Comparison of ENCODE assay signal across 22 mouse cellular contexts in genomic region chr5:34398326-34398725, GRCm38 (mm10). TPM values are rescaled to one million over a fixed set of nuclear protein-coding genes. Genes with fewer than 3 reads are reported as not detected.
DNase-seq lines count a peak whose midpoint lies in the region; ATAC-seq and TF ChIP-seq lines count a peak whose summit lies in the region.
"Had no signal": no experiment of that assay in that cellular context is flagged by ENCODE, and none has a peak within 500 bp of the region (broad histone marks: within the 10 kb centered on the region; RNA-seq: fewer than 3 reads in every experiment).

No protein-coding gene starts in this region.

- no peaks in the 10 kb centered on the region for H3K36me3 ChIP-seq in heart, embryonic 10.5 days
- no peaks in the 10 kb centered on the region for H3K36me3 ChIP-seq in liver, embryonic 11.5 days (ENCODE audit: control insufficient read depth, insufficient read depth, low read length)
- no peaks in the 10 kb centered on the region for H3K36me3 ChIP-seq in liver, postnatal 0 days (replicated peaks; ENCODE audit: insufficient read depth, low read length)
- H3K36me3 ChIP-seq: embryonic facial prominence, embryonic 13.5 days; forebrain, embryonic 12.5 days; limb, embryonic 13.5 days; midbrain, embryonic 12.5 days; neural tube, embryonic 13.5 days had no signal

- H3K4me1 ChIP-seq in heart, embryonic 10.5 days, result peaks cover 16% of the 10 kb centered on the region
- H3K4me1 ChIP-seq in liver, embryonic 11.5 days (replicated peaks; ENCODE audit: control insufficient read depth, insufficient read depth, low read length), result peaks cover 13% of the 10 kb centered on the region
- peaks cover 4% of the 10 kb centered on the region for H3K4me1 ChIP-seq in liver, postnatal 0 days (ENCODE audit: insufficient read depth)
- peaks cover 18% of the 10 kb centered on the region for H3K4me1 ChIP-seq in cerebellum, adult 2 months (ENCODE audit: control insufficient read depth, insufficient read depth, low read length)
- H3K4me1 ChIP-seq: forebrain, embryonic 12.5 days had no signal

- no peaks in the 10 kb centered on the region for H3K9me3 ChIP-seq in heart, embryonic 10.5 days
- no peaks in the 10 kb centered on the region for H3K9me3 ChIP-seq in liver, embryonic 11.5 days (ENCODE audit: control insufficient read depth, low read length)
- no peaks in the 10 kb centered on the region for H3K9me3 ChIP-seq in liver, postnatal 0 days (ENCODE audit: low read length)
- H3K9me3 ChIP-seq: embryonic facial prominence, embryonic 13.5 days; forebrain, embryonic 12.5 days; limb, embryonic 13.5 days; midbrain, embryonic 12.5 days; neural tube, embryonic 13.5 days had no signal

- no peak for ATAC-seq in liver, embryonic 11.5 days (replicated peaks; ENCODE audit: low FRiP score)
- no peak for ATAC-seq in liver, postnatal 0 days
- ATAC-seq: intestine, postnatal 0 days; lung, postnatal 0 days had no signal

- TF ChIP-seq POLR2A in cerebellum, adult 2 months (IDR thresholded peaks at IDR 0.05; ENCODE audit: borderline replicate concordance, insufficient read depth, low read length), result no peak

- no peak overlapping the region for H3K4me3 ChIP-seq in heart, embryonic 10.5 days
- no peak overlapping the region for H3K4me3 ChIP-seq in liver, embryonic 11.5 days (ENCODE audit: low read depth, low read length)
- H3K4me3 ChIP-seq in liver, postnatal 0 days (ENCODE audit: low read depth, low read length), result no peak overlapping the region
- H3K4me3 ChIP-seq in cerebellum, adult 2 months (replicated peaks; ENCODE audit: insufficient read depth, low read depth, low read length), result no peak overlapping the region
- H3K4me3 ChIP-seq: embryonic facial prominence, embryonic 13.5 days; erythroblast, embryonic 14.5 days; forebrain, embryonic 12.5 days; limb, embryonic 13.5 days; midbrain, embryonic 12.5 days; myocyte; neural tube, embryonic 13.5 days had no signal

- H3K27me3 ChIP-seq in heart, embryonic 10.5 days (ENCODE audit: insufficient read depth, poor library complexity, severe bottlenecking), result no peaks in the 10 kb centered on the region
- no peaks in the 10 kb centered on the region for H3K27me3 ChIP-seq in liver, embryonic 11.5 days (replicated peaks; ENCODE audit: control insufficient read depth, insufficient read depth, low read length)
- H3K27me3 ChIP-seq in liver, postnatal 0 days (ENCODE audit: insufficient read depth, low read length), result no peaks in the 10 kb centered on the region
- H3K27me3 ChIP-seq in cerebellum, adult 2 months (ENCODE audit: control insufficient read depth, insufficient read depth, low read length), result no peaks in the 10 kb centered on the region
- H3K27me3 ChIP-seq: embryonic facial prominence, embryonic 13.5 days; forebrain, embryonic 12.5 days; limb, embryonic 13.5 days; midbrain, embryonic 12.5 days; neural tube, embryonic 13.5 days had no signal

- H3K4me2 ChIP-seq in liver, embryonic 11.5 days, result no peak overlapping the region
- H3K4me2 ChIP-seq in liver, postnatal 0 days (ENCODE audit: low read depth, low read length), result no peak overlapping the region
- H3K4me2 ChIP-seq: embryonic facial prominence, embryonic 13.5 days; forebrain, embryonic 12.5 days; limb, embryonic 13.5 days; midbrain, embryonic 12.5 days; neural tube, embryonic 13.5 days had no signal

- H3K9ac ChIP-seq in liver, embryonic 11.5 days (ENCODE audit: low read depth, low read length), result 0 out of 2 replicates have a peak overlapping the region, but pooled peaks have one; percentile 20
- H3K9ac ChIP-seq in liver, postnatal 0 days (replicated peaks), result no peak overlapping the region
- H3K9ac ChIP-seq: embryonic facial prominence, embryonic 13.5 days; forebrain, embryonic 12.5 days; limb, embryonic 13.5 days; midbrain, embryonic 12.5 days; neural tube, embryonic 13.5 days had no signal

- no peak for TF ChIP-seq EP300 in liver, postnatal 0 days (IDR thresholded peaks at IDR 0.05; ENCODE audit: low read depth)

- 71% methylated on average over 1 of the region's 1 CpGs for WGBS in heart, embryonic 10.5 days
- WGBS in liver, embryonic 11.5 days, result 71% methylated on average over 1 of the region's 1 CpGs
- WGBS in liver, postnatal 0 days (ENCODE audit: insufficient replicate concordance), result 62% methylated on average over 1 of the region's 1 CpGs
- 20% methylated on average over 1 of the region's 1 CpGs for WGBS in cerebellum, adult 2 months

- TF ChIP-seq CTCF in liver, postnatal 0 days (IDR thresholded peaks at IDR 0.05; ENCODE audit: low read depth), result no peak
- no peak for TF ChIP-seq CTCF in cerebellum, adult 2 months (IDR thresholded peaks at IDR 0.05; ENCODE audit: borderline replicate concordance, insufficient read depth, low read depth, low read length)

- no peak overlapping the region for H3K27ac ChIP-seq in heart, embryonic 10.5 days
- no peak overlapping the region for H3K27ac ChIP-seq in liver, embryonic 11.5 days (ENCODE audit: low read depth, low read length)
- no peak overlapping the region for H3K27ac ChIP-seq in liver, postnatal 0 days (ENCODE audit: low read depth)
- no peak overlapping the region for H3K27ac ChIP-seq in cerebellum, adult 2 months (ENCODE audit: insufficient read depth, low read length)
- H3K27ac ChIP-seq: embryonic facial prominence, embryonic 13.5 days; limb, embryonic 13.5 days; macrophage; midbrain, embryonic 12.5 days; neural tube, embryonic 13.5 days had no signal

- peak; percentile 42 to 44 for DNase-seq in heart, adult 18-20 months
- DNase-seq in heart, embryonic 10.5 days (ENCODE audit: low spot score), result no peak
- DNase-seq in liver, embryonic 11.5 days (ENCODE audit: low spot score), result no peak
- DNase-seq in liver, postnatal 0 days, result no peak
- peak; percentile 44 to 75 for DNase-seq in cerebellum, adult 2 months
- peak; percentile 22 to 45 for DNase-seq in cerebellum, postnatal 36 days
- no peak for DNase-seq in c-Kit-positive CD71-positive TER-119-positive erythroid progenitor cells, embryonic 14.5 days (ENCODE audit: low spot score)
- DNase-seq: adrenal gland, adult 8-10 months; kidney, postnatal 4 days; retina, postnatal 1 day; right cerebral cortex, postnatal 25 days; spleen, adult 18-20 months had no signal

RNA-seq across cellular contexts. Expression of gene Fam193a, which starts 28.6 kb away (rescaled TPM):
- total RNA-seq in heart, adult 18-20 months (2021), result 10 to 100 TPM; 21.2 to 29.8 TPM
- 7.6 and 11.4 TPM in 2 replicates for polyA plus RNA-seq in heart, embryonic 10.5 days (2016; fragmentation: Nextera tagmentation; extraction: Ambion mirVana)
- 8.8 and 8.9 TPM in 2 replicates for polyA plus RNA-seq in liver, embryonic 11.5 days (2014; fragmentation: Nextera tagmentation; extraction: Ambion mirVana)
- 2.2 and 2.7 TPM in 2 replicates for polyA plus RNA-seq in liver, postnatal 0 days (2015; fragmentation: Nextera tagmentation; extraction: Ambion mirVana)
- polyA plus RNA-seq in cerebellum, adult 2 months (2012; rRNA removed), result 45.5 and 52.2 TPM in 2 replicates

Comparison
In these comparisons a context has a peak if more than half of its experiments do, and no peak if none do; other contexts are left out.
1. DNase-seq: peak in heart, adult 18-20 months (2 of 2), cerebellum, adult 2 months (2 of 2) and cerebellum, postnatal 36 days (2 of 2); none in heart, embryonic 10.5 days (single experiment), liver, embryonic 11.5 days (single experiment), liver, postnatal 0 days (single experiment) and c-Kit-positive CD71-positive TER-119-positive erythroid progenitor cells, embryonic 14.5 days (single experiment).